Mouse (Mus musculus): Measurements from ENCODE around the gene Slc30a9.

DNA sequence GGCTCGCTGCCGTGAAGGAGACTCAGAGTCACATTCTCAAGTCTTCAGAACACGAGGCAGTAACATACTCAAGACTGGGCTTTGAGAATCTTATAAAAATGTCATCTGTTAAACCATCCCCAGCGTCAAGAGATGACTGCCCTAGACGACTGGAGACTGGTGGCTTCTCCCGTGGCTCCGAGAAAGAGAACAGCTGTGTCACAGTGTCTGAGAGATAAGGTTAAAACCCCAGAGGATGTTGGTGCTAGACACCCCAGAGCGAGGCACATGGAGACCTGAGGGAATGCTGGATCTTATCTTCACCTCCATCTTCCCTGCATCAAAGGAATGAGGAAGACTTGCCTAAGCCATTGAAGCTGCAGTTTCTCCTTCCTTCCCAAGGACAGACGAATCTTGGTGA is 98.2 kb downstream of the Slc30a9 start:
- no peak for TF ChIP-seq POLR2A (IDR thresholded peaks at IDR 0.05; ENCODE audit: control insufficient read depth, extremely low read depth, insufficient read depth, low read length, poor library complexity)
- no peak for TF ChIP-seq CTCF (IDR thresholded peaks at IDR 0.05; ENCODE audit: borderline replicate concordance, control insufficient read depth, extremely low read depth, insufficient read depth, low read length, poor library complexity)

Data from thymus, adult 2 months (tissue).